Mouse (Mus musculus) stomach, postnatal 0 days (tissue): ENCODE measurements at regions not wholly inside any gene's neighbourhood (a gene's known extent, or its start where the extent isn't known, plus 50 kb on each side); places are given as distances from the start of the nearest gene placed in this dataset.

Experiments used
- CTCF ChIP-seq: IDR thresholded peaks from 2 replicates; pipeline ENCODE4 v1.5.1; 2016; ENCODE audit warnings: antibody characterized with exemption, low read depth, mild to moderate bottlenecking, moderate library complexity
- EP300 ChIP-seq: optimal IDR thresholded peaks from 2 replicates; pipeline ENCODE3; 2016; ENCODE audit warnings: antibody characterized with exemption

DNA sequence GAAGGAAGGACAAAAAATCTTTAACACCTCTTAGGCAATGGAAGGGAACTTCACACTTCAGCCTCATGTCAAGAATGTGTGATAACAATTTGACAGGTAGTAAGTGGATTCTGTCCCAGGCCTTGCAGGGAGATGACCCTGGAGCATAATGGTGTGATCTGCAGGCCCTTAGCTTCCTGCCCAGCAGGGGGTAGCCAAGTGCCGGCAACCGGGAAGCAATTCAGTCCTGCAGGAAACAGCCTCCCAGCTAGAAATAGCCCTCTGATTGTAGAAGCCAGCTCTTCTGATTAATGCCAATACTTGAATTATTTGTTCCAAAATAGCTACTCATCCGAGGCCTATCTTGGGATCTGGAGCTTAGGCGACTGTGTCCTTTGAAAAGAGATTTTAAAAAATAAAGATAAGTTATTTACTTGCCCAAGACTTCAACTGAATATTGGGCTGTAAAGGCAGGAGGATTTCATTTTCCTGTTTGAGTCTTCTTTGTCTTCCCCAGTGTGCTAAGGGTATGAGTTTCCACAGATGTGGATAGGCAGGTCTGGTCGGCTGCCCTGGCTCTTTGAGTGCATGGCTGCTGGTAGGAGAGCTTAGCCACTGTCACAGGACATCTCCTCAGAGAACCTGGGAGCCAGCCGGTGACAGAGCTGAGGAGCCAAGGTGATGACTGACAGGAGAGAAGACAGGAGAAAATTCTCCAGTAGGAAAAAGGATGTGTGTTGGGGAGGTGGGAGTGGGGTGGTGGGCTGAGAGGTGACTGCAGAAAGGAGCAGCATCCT, 198.3 kb upstream of the Etaa1 start:
- TF ChIP-seq EP300 = no peak
- peak; percentile 89 for TF ChIP-seq CTCF
